ENCODE assay signal across 26 mouse cellular contexts in genomic region chr15:85307061-85307660, GRCm38 (mm10).
"Had no signal": no experiment of that assay in that cellular context is flagged by ENCODE, and none has a peak within 500 bp of the region (broad histone marks: within the 10 kb centered on the region; RNA-seq: fewer than 3 reads in every experiment).

No protein-coding gene starts in this region.

- H3K4me2 ChIP-seq: heart, embryonic 11.5 days; heart, embryonic 13.5 days; heart, embryonic 15.5 days; hindbrain, embryonic 13.5 days; hindbrain, embryonic 15.5 days; kidney, embryonic 15.5 days; limb, embryonic 13.5 days; limb, embryonic 15.5 days; liver, embryonic 12.5 days had no signal

- H3K36me3 ChIP-seq: heart, embryonic 13.5 days; heart, embryonic 15.5 days; hindbrain, embryonic 13.5 days; hindbrain, embryonic 15.5 days; kidney, embryonic 15.5 days; limb, embryonic 13.5 days; limb, embryonic 15.5 days; liver, embryonic 12.5 days had no signal

- H3K9me3 ChIP-seq: heart, embryonic 15.5 days; hindbrain, embryonic 15.5 days; kidney, embryonic 15.5 days; limb, embryonic 13.5 days; limb, embryonic 15.5 days; liver, embryonic 12.5 days had no signal

- H3K4me1 ChIP-seq: heart, embryonic 13.5 days; heart, embryonic 15.5 days; hindbrain, embryonic 15.5 days; limb, embryonic 13.5 days; limb, embryonic 15.5 days; liver, embryonic 12.5 days had no signal

- DNase-seq: gastrocnemius, postnatal 14 days; gastrocnemius, postnatal 36 days; heart, adult 11 months; heart, adult 2 months; heart, postnatal 14 days; heart, postnatal 36 days; kidney, adult 11 months; kidney, adult 2 months; kidney, adult 9 months; kidney, postnatal 14 days; kidney, postnatal 36 days; layer of hippocampus, adult 9-11 months; layer of hippocampus, postnatal 36 days; left cerebral cortex, postnatal 4 days had no signal

- H3K27me3 ChIP-seq: heart, embryonic 13.5 days; heart, embryonic 15.5 days; hindbrain, embryonic 13.5 days; hindbrain, embryonic 15.5 days; kidney, embryonic 15.5 days; limb, embryonic 13.5 days; limb, embryonic 15.5 days; liver, embryonic 12.5 days had no signal

- H3K9ac ChIP-seq: heart, embryonic 13.5 days; heart, embryonic 15.5 days; hindbrain, embryonic 13.5 days; hindbrain, embryonic 15.5 days; kidney, embryonic 15.5 days; limb, embryonic 13.5 days; limb, embryonic 15.5 days; liver, embryonic 12.5 days had no signal

- H3K4me3 ChIP-seq: heart, adult 2 months; heart, embryonic 13.5 days; heart, embryonic 15.5 days; hindbrain, embryonic 13.5 days; hindbrain, embryonic 15.5 days; kidney, embryonic 15.5 days; limb, embryonic 13.5 days; limb, embryonic 15.5 days; liver, embryonic 12.5 days had no signal

- ATAC-seq: hindbrain, postnatal 0 days; intestine, embryonic 16.5 days; liver, embryonic 12.5 days had no signal

- H3K27ac ChIP-seq: heart, adult 2 months; heart, embryonic 13.5 days; heart, embryonic 15.5 days; hindbrain, embryonic 13.5 days; hindbrain, embryonic 15.5 days; hindbrain, postnatal 0 days; kidney, embryonic 15.5 days; kidney, postnatal 0 days; limb, embryonic 13.5 days; limb, embryonic 15.5 days; liver, embryonic 12.5 days had no signal
